Mouse (Mus musculus): ENCODE measurements around the gene Pced1b. TPM values are rescaled to one million over a fixed set of nuclear protein-coding genes. Genes with fewer than 3 reads are reported as not detected.

Gene Pced1b
- polyA plus RNA-seq, 1 experiment from 2014 or later = 5.7 TPM

DNA sequence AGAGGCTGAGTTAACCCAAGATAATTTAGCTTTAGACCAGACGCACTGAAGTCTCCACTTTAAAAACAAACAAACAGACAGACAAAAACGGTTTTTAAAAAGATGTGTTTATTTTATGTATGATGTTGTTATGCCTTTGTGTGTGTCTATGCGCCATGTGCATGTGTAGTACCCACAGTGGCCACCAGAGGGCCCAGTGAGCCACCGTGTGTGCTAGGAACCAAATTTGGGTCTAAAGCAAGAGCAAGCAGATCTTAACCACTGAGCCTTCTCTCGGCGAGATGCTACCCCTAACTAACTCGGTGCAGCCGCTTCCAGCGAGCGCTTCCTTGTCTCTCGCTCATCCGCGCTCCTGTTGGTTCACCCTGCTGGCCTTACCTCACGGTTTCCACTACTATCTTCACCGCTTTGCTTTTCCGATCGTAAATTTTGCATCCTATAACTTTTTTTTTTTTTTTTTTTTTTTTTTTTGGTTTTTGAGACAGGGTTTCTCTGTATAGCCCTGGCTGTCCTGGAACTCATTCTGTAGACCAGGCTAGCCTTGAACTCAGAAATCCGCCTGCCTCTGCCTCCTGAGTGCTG is 80.7 kb downstream of the Pced1b start:
- H3K4me1 ChIP-seq (replicated peaks) = no peaks in the 10 kb centered on the region
- no peaks in the 10 kb centered on the region for H3K27me3 ChIP-seq
- H3K9me3 ChIP-seq = no peaks in the 10 kb centered on the region
- no peak overlapping the region for H3K9ac ChIP-seq
- ATAC-seq (ENCODE audit: low FRiP score, low read depth) = no peak
- no peak overlapping the region for H3K27ac ChIP-seq (replicated peaks)
- H3K4me2 ChIP-seq = no peak overlapping the region
- no peaks in the 10 kb centered on the region for H3K36me3 ChIP-seq
- no peak overlapping the region for H3K4me3 ChIP-seq
- WGBS = 69% methylated on average over 18 of the region's 18 CpGs

DNA sequence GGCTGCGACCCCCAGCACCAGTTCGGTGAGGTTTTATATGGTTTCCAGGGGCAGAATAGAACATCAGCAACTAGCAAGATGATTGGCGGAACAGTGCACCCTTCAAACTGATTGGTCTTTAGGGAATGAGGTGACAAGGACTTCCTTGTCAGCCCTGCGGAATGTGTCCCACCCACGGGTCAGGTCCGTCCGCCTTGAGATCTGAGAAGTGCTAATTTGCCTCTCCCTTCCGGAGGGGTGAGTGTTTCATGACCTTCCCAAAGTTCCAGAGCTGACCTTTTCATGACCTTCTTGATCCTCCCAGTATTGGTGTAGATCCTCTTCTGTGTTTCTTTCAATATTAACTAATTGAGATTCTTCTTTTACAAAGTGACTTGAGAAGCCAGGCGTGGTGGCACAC is 85.7 kb downstream of the Pced1b start:
- Histone ChIP-seq H3K9ac (no peak overlapping the region), H3K27me3 (no peaks in the 10 kb centered on the region), H3K27ac (replicated peaks) (no peak overlapping the region), H3K36me3 (no peaks in the 10 kb centered on the region), H3K4me2 (no peak overlapping the region), H3K4me3 (no peak overlapping the region), H3K4me1 (replicated peaks) (no peaks in the 10 kb centered on the region), H3K9me3 (no peaks in the 10 kb centered on the region)
- WGBS = 72% methylated on average over 9 of the region's 9 CpGs
- ATAC-seq (ENCODE audit: low FRiP score, low read depth) = no peak

DNA sequence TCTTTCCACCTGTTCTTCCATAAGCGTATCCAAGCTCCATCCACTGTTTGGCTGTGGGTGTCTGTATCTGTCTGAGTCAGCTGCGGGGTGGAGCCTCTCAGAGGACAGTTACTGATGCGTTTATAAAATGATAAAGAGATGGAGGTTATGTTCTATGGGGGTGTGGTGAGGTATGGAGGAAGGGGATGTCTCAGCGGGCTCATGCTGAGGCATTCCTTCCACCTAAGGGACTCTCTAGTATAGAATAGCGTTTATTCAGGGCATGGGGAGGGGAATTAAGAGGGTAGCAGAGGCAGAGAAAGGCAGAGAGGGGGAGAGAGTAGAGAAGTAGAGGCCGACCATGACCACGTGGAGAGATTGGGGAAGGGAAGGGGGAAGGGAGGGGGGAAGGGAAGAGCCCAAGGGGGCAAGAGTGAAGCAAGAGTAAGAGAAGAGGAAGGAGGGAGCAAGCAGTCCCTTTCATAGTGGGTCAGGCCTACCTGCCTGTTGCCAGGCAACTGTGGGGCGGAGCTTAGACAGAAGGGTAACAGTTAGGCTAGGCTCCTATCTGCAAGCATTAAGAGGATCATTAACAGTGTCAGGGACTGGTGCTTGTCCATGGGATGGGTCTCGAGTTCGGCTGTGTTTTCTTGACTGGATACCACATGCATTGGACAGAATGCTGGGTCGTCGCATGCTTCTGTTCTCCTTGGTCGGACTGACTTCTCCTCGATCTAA is 90.9 kb downstream of the Pced1b start:
- H3K27me3 ChIP-seq = no peaks in the 10 kb centered on the region
- 0 out of 2 replicates have a peak overlapping the region, but pooled peaks have one; percentile 17 for H3K27ac ChIP-seq (replicated peaks)
- WGBS = 37% methylated on average over 14 of the region's 14 CpGs
- H3K4me3 ChIP-seq = peak overlapping the region; percentile 20
- H3K9me3 ChIP-seq = no peaks in the 10 kb centered on the region
- no peaks in the 10 kb centered on the region for H3K36me3 ChIP-seq
- peaks cover 14% of the 10 kb centered on the region for H3K4me1 ChIP-seq (replicated peaks)
- ATAC-seq (ENCODE audit: low FRiP score, low read depth) = peak; percentile 66; the same call in 1 of the 2 replicates
- H3K9ac ChIP-seq = no peak overlapping the region
- H3K4me2 ChIP-seq = peak overlapping the region; percentile 51

- no peak for ATAC-seq (ENCODE audit: low FRiP score, low read depth)
- H3K4me3 ChIP-seq = peak overlapping the region; percentile 20
- H3K27ac ChIP-seq (replicated peaks) = no peak overlapping the region
- H3K27me3 ChIP-seq = no peaks in the 10 kb centered on the region
- H3K9ac ChIP-seq = no peak overlapping the region
- H3K4me1 ChIP-seq (replicated peaks) = peaks cover 14% of the 10 kb centered on the region
- H3K4me2 ChIP-seq = peak overlapping the region; percentile 51
- WGBS = 10% methylated on average over 17 of the region's 17 CpGs
- no peaks in the 10 kb centered on the region for H3K36me3 ChIP-seq
- H3K9me3 ChIP-seq = no peaks in the 10 kb centered on the region
Observed at GRCm38 (mm10) chr15:97338377-97339060, 91.6 kb downstream of the Pced1b start.

DNA sequence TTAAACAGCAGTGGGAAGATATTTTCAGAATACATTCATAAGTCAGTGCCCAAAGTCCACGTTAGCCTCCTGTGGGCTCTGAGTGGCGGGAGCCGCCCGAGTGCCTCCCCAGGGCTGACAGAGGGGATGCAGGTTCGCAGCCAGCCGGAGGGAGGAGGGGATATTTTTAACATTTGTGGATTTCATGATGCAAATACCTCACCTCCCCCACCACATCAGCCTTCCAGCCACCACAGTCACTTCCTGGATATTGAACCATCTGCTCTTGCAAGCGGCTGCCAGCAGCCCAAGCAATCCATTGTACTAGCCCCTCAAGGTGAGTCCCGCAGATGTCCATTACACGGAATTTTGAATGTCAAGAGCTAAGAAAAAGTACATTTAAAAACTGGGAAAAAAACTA is 95.4 kb downstream of the Pced1b start:
- WGBS = 98% methylated on average over 9 of the region's 9 CpGs
- Histone ChIP-seq H3K27me3 (no peaks in the 10 kb centered on the region), H3K36me3 (no peaks in the 10 kb centered on the region), H3K4me3 (no peak overlapping the region), H3K4me1 (replicated peaks) (peaks cover 14% of the 10 kb centered on the region), H3K9me3 (no peaks in the 10 kb centered on the region), H3K9ac (no peak overlapping the region), H3K27ac (replicated peaks) (no peak overlapping the region), H3K4me2 (no peak overlapping the region)
- no peak for ATAC-seq (ENCODE audit: low FRiP score, low read depth)

DNA sequence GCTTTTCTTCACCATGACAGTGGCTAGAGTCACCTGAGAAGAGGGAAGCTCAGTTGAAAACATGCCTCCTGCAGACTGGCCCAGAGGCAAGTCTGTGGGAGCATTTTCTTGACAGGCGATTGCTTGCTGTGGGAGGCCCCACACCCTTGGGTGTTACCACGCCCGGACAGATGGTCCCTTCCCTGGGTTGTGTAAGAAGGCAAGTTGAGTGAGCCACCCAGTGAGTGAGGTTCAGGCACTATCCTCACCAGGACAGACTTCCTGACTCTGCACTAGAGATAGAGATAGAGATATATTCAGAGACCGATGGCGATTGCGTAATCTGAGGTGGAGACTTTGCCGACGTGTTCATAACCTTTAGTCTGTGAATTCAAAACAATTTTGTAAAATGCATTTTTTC is 96.0 kb downstream of the Pced1b start:
- H3K4me1 ChIP-seq (replicated peaks) = peaks cover 11% of the 10 kb centered on the region
- ATAC-seq (ENCODE audit: low FRiP score, low read depth) = no peak
- H3K27ac ChIP-seq (replicated peaks) = no peak overlapping the region
- H3K9ac ChIP-seq = no peak overlapping the region
- no peak overlapping the region for H3K4me3 ChIP-seq
- no peaks in the 10 kb centered on the region for H3K9me3 ChIP-seq
- no peaks in the 10 kb centered on the region for H3K27me3 ChIP-seq
- no peak overlapping the region for H3K4me2 ChIP-seq
- H3K36me3 ChIP-seq = no peaks in the 10 kb centered on the region
- WGBS = 96% methylated on average over 8 of the region's 8 CpGs

- Histone ChIP-seq H3K9ac (no peak overlapping the region), H3K27ac (replicated peaks) (no peak overlapping the region), H3K4me2 (no peak overlapping the region), H3K36me3 (no peaks in the 10 kb centered on the region), H3K4me1 (replicated peaks) (peaks cover 1% of the 10 kb centered on the region; the same call in 1 of the 2 replicates), H3K9me3 (no peaks in the 10 kb centered on the region), H3K27me3 (no peaks in the 10 kb centered on the region), H3K4me3 (no peak overlapping the region)
- WGBS = 96% methylated on average over 9 of the region's 9 CpGs
- ATAC-seq (ENCODE audit: low FRiP score, low read depth) = no peak
Observed at GRCm38 (mm10) chr15:97343921-97344320, 97.0 kb downstream of the Pced1b start.

DNA sequence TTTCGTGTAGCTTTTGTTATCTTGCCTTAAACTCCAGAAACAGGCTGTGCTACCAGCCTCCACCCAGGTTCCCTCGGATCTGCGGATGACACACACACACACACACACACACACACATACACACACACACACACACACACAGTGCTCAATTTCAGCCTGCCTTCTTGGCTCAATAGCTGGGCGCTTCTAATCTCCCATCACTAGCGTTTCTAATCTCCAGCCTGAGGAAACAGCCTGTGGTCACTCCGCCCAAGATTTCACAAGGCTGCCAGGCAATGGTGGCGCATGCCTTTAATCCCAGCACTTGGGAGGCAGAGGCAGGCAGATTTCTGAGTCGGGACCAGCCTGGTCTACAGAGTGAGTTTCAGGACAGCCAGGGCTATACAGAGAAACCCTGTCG is 98.2 kb downstream of the Pced1b start:
- no peak overlapping the region for H3K4me2 ChIP-seq
- no peak overlapping the region for H3K4me3 ChIP-seq
- no peaks in the 10 kb centered on the region for H3K9me3 ChIP-seq
- H3K27ac ChIP-seq (replicated peaks) = no peak overlapping the region
- H3K9ac ChIP-seq = no peak overlapping the region
- ATAC-seq (ENCODE audit: low FRiP score, low read depth) = no peak
- no peaks in the 10 kb centered on the region for H3K4me1 ChIP-seq (replicated peaks)
- H3K27me3 ChIP-seq = no peaks in the 10 kb centered on the region
- WGBS = 98% methylated on average over 9 of the region's 9 CpGs
- H3K36me3 ChIP-seq = no peaks in the 10 kb centered on the region

DNA sequence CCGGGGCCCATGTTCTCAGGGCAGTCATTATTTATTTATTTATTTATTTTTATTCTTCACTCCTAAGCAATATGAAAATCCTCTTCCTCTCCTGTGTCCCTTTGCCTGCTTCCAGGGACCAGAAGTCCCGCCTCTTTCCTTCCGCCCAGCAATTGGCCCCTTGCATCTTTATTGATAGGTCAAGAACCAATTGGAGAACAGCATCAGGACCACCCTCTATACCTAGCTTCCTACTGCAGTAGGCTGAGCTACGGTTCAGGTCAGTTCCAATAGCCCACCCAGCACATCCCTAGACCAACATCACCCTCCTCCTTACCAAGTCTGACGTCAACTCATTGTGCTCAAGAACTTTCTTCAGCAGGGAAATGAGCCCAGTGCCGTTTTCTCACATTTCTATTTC is 99.0 kb downstream of the Pced1b start:
- H3K9ac ChIP-seq = no peak overlapping the region
- no peaks in the 10 kb centered on the region for H3K36me3 ChIP-seq
- H3K4me1 ChIP-seq (replicated peaks) = no peaks in the 10 kb centered on the region
- no peaks in the 10 kb centered on the region for H3K27me3 ChIP-seq
- no peak overlapping the region for H3K4me2 ChIP-seq
- no peak overlapping the region for H3K4me3 ChIP-seq
- no peaks in the 10 kb centered on the region for H3K9me3 ChIP-seq
- 82% methylated on average over 6 of the region's 6 CpGs for WGBS
- no peak for ATAC-seq (ENCODE audit: low FRiP score, low read depth)
- H3K27ac ChIP-seq (replicated peaks) = no peak overlapping the region

DNA sequence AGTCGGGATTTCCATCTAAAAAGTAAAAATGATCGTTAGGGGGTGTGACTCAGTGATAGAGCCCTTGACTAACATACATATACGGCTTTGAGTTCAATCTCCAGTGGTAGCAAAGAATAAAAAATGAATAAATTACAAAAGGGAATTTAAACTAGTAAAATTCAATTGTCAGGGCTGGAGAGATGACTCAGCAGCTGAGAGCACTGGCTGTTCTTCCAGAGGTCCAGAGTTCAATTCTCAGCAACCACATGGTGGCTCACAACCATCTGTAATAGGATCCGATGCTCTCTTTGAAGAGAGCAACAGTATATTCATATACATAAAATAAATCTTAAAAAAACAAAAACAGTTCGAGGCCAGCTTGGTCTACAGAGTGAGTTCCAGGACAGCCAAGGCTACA is 99.5 kb downstream of the Pced1b start:
- H3K4me3 ChIP-seq = no peak overlapping the region
- no peak overlapping the region for H3K4me2 ChIP-seq
- no peak for ATAC-seq (ENCODE audit: low FRiP score, low read depth)
- no peak overlapping the region for H3K27ac ChIP-seq (replicated peaks)
- no peaks in the 10 kb centered on the region for H3K4me1 ChIP-seq (replicated peaks)
- H3K36me3 ChIP-seq = no peaks in the 10 kb centered on the region
- no peaks in the 10 kb centered on the region for H3K9me3 ChIP-seq
- WGBS = 90% methylated on average over 5 of the region's 5 CpGs
- no peaks in the 10 kb centered on the region for H3K27me3 ChIP-seq
- H3K9ac ChIP-seq = no peak overlapping the region

- H3K4me1 ChIP-seq (replicated peaks) = no peaks in the 10 kb centered on the region
- WGBS = 94% methylated on average over 4 of the region's 4 CpGs
- H3K9me3 ChIP-seq = no peaks in the 10 kb centered on the region
- no peak overlapping the region for H3K27ac ChIP-seq (replicated peaks)
- H3K4me3 ChIP-seq = no peak overlapping the region
- ATAC-seq (ENCODE audit: low FRiP score, low read depth) = no peak
- no peaks in the 10 kb centered on the region for H3K27me3 ChIP-seq
- no peak overlapping the region for H3K9ac ChIP-seq
- no peaks in the 10 kb centered on the region for H3K36me3 ChIP-seq
- H3K4me2 ChIP-seq = no peak overlapping the region
Observed at GRCm38 (mm10) chr15:97346897-97347296, 100.0 kb downstream of the Pced1b start.

- Histone ChIP-seq H3K9me3 (no peaks in the 10 kb centered on the region), H3K27me3 (no peaks in the 10 kb centered on the region), H3K4me3 (no peak overlapping the region), H3K27ac (replicated peaks) (no peak overlapping the region), H3K36me3 (no peaks in the 10 kb centered on the region), H3K4me2 (no peak overlapping the region), H3K9ac (no peak overlapping the region), H3K4me1 (replicated peaks) (no peaks in the 10 kb centered on the region)
- WGBS = 85% methylated on average over 24 of the region's 24 CpGs
- ATAC-seq (ENCODE audit: low FRiP score, low read depth) = no peak
Observed at GRCm38 (mm10) chr15:97348566-97349315, 101.8 kb downstream of the Pced1b start.
